Mouse (Mus musculus): ENCODE results near the gene Phf23. TPM values are rescaled to one million over a fixed set of nuclear protein-coding genes. Genes with fewer than 3 reads are reported as not detected.

Gene Phf23
- polyA plus RNA-seq, 1 experiment from 2014 or later = 49.4 TPM

- DNase-seq (ENCODE audit: low spot score) (peak; percentile 99), ATAC-seq (peak; percentile 92)
- peak overlapping the region; percentile 98 for H3K27ac ChIP-seq (ENCODE audit: low read depth, low read length)
- H3K4me1 ChIP-seq (ENCODE audit: control insufficient read depth, insufficient read depth, low read length) = peaks cover 53% of the 10 kb centered on the region
- peak overlapping the region; percentile 59 for H3K4me2 ChIP-seq (ENCODE audit: low read length)
- H3K4me3 ChIP-seq (ENCODE audit: low read depth, low read length) = peak overlapping the region; percentile 31
- H3K9ac ChIP-seq (ENCODE audit: low read length) = peak overlapping the region; percentile 59
- under 1% methylated on average over 20 of the region's 20 CpGs for WGBS
- no peaks in the 10 kb centered on the region for H3K9me3 ChIP-seq (replicated peaks; ENCODE audit: control insufficient read depth, low read length)
- peaks cover 39% of the 10 kb centered on the region for H3K36me3 ChIP-seq (ENCODE audit: control insufficient read depth, insufficient read depth, low read length)
- no peaks in the 10 kb centered on the region for H3K27me3 ChIP-seq (replicated peaks; ENCODE audit: control insufficient read depth, insufficient read depth, low read length)
Measured at GRCm38 (mm10) chr11:70029130-70029801, 33.7 kb downstream of the Phf23 start.

GRCm38 (mm10) chr11:70029829-70030550 lies 34.4 kb downstream of the Phf23 start:
- H3K27ac ChIP-seq (ENCODE audit: low read depth, low read length) = peak overlapping the region; percentile 98
- H3K4me1 ChIP-seq (ENCODE audit: control insufficient read depth, insufficient read depth, low read length) = peaks cover 48% of the 10 kb centered on the region
- no peaks in the 10 kb centered on the region for H3K9me3 ChIP-seq (replicated peaks; ENCODE audit: control insufficient read depth, low read length)
- H3K27me3 ChIP-seq (replicated peaks; ENCODE audit: control insufficient read depth, insufficient read depth, low read length) = no peaks in the 10 kb centered on the region
- peak overlapping the region; percentile 31 for H3K4me3 ChIP-seq (ENCODE audit: low read depth, low read length)
- peak; percentile 67 for ATAC-seq
- H3K36me3 ChIP-seq (ENCODE audit: control insufficient read depth, insufficient read depth, low read length) = peaks cover 43% of the 10 kb centered on the region
- H3K4me2 ChIP-seq (ENCODE audit: low read length) = peak overlapping the region; percentile 59
- DNase-seq (ENCODE audit: low spot score) = peak; percentile 76
- WGBS = 22% methylated on average over 11 of the region's 11 CpGs
- H3K9ac ChIP-seq (ENCODE audit: low read length) = peak overlapping the region; percentile 59

GRCm38 (mm10) chr11:70030651-70031320 lies 35.2 kb downstream of the Phf23 start:
- peaks cover 43% of the 10 kb centered on the region for H3K4me1 ChIP-seq (ENCODE audit: control insufficient read depth, insufficient read depth, low read length)
- H3K27ac ChIP-seq (ENCODE audit: low read depth, low read length) = peak overlapping the region; percentile 98
- H3K9me3 ChIP-seq (replicated peaks; ENCODE audit: control insufficient read depth, low read length) = no peaks in the 10 kb centered on the region
- peaks cover 43% of the 10 kb centered on the region for H3K36me3 ChIP-seq (ENCODE audit: control insufficient read depth, insufficient read depth, low read length)
- DNase-seq (ENCODE audit: low spot score) = no peak
- WGBS = 93% methylated on average over 28 of the region's 28 CpGs
- peak overlapping the region; percentile 59 for H3K4me2 ChIP-seq (ENCODE audit: low read length)
- peak overlapping the region; percentile 59 for H3K9ac ChIP-seq (ENCODE audit: low read length)
- H3K27me3 ChIP-seq (replicated peaks; ENCODE audit: control insufficient read depth, insufficient read depth, low read length) = no peaks in the 10 kb centered on the region
- no peak for ATAC-seq
- peak overlapping the region; percentile 31 for H3K4me3 ChIP-seq (ENCODE audit: low read depth, low read length)

GRCm38 (mm10) chr11:70031321-70031670 lies 35.7 kb downstream of the Phf23 start:
- no peaks in the 10 kb centered on the region for H3K27me3 ChIP-seq (replicated peaks; ENCODE audit: control insufficient read depth, insufficient read depth, low read length)
- 95% methylated on average over 11 of the region's 11 CpGs for WGBS
- no peak for ATAC-seq
- H3K27ac ChIP-seq (ENCODE audit: low read depth, low read length) = no peak overlapping the region
- H3K9ac ChIP-seq (ENCODE audit: low read length) = no peak overlapping the region
- no peak for DNase-seq (ENCODE audit: low spot score)
- no peak overlapping the region for H3K4me3 ChIP-seq (ENCODE audit: low read depth, low read length)
- H3K4me1 ChIP-seq (ENCODE audit: control insufficient read depth, insufficient read depth, low read length) = peaks cover 38% of the 10 kb centered on the region
- peaks cover 43% of the 10 kb centered on the region for H3K36me3 ChIP-seq (ENCODE audit: control insufficient read depth, insufficient read depth, low read length)
- H3K9me3 ChIP-seq (replicated peaks; ENCODE audit: control insufficient read depth, low read length) = no peaks in the 10 kb centered on the region
- no peak overlapping the region for H3K4me2 ChIP-seq (ENCODE audit: low read length)

- DNase-seq (ENCODE audit: low spot score) (no peak), ATAC-seq (no peak)
- WGBS = 79% methylated on average over 7 of the region's 7 CpGs
- no peak overlapping the region for H3K9ac ChIP-seq (ENCODE audit: low read length)
- H3K27me3 ChIP-seq (replicated peaks; ENCODE audit: control insufficient read depth, insufficient read depth, low read length) = no peaks in the 10 kb centered on the region
- no peaks in the 10 kb centered on the region for H3K4me1 ChIP-seq (ENCODE audit: control insufficient read depth, insufficient read depth, low read length)
- no peaks in the 10 kb centered on the region for H3K9me3 ChIP-seq (replicated peaks; ENCODE audit: control insufficient read depth, low read length)
- no peak overlapping the region for H3K4me2 ChIP-seq (ENCODE audit: low read length)
- H3K4me3 ChIP-seq (ENCODE audit: low read depth, low read length) = no peak overlapping the region
- H3K36me3 ChIP-seq (ENCODE audit: control insufficient read depth, insufficient read depth, low read length) = peaks cover 71% of the 10 kb centered on the region
- H3K27ac ChIP-seq (ENCODE audit: low read depth, low read length) = no peak overlapping the region
Measured at GRCm38 (mm10) chr11:70038174-70038573, 42.6 kb downstream of the Phf23 start.

- ATAC-seq (no peak), DNase-seq (ENCODE audit: low spot score) (no peak)
- no peak overlapping the region for H3K27ac ChIP-seq (ENCODE audit: low read depth, low read length)
- peaks cover 71% of the 10 kb centered on the region for H3K36me3 ChIP-seq (ENCODE audit: control insufficient read depth, insufficient read depth, low read length)
- H3K4me1 ChIP-seq (ENCODE audit: control insufficient read depth, insufficient read depth, low read length) = no peaks in the 10 kb centered on the region
- no peaks in the 10 kb centered on the region for H3K27me3 ChIP-seq (replicated peaks; ENCODE audit: control insufficient read depth, insufficient read depth, low read length)
- WGBS = 91% methylated on average over 10 of the region's 10 CpGs
- no peak overlapping the region for H3K4me2 ChIP-seq (ENCODE audit: low read length)
- H3K9ac ChIP-seq (ENCODE audit: low read length) = no peak overlapping the region
- H3K4me3 ChIP-seq (ENCODE audit: low read depth, low read length) = no peak overlapping the region
- no peaks in the 10 kb centered on the region for H3K9me3 ChIP-seq (replicated peaks; ENCODE audit: control insufficient read depth, low read length)
Measured at GRCm38 (mm10) chr11:70039631-70040030, 44.1 kb downstream of the Phf23 start.

GRCm38 (mm10) chr11:70040184-70040583 lies 44.6 kb downstream of the Phf23 start:
- Histone ChIP-seq H3K4me1 (ENCODE audit: control insufficient read depth, insufficient read depth, low read length) (no peaks in the 10 kb centered on the region), H3K27me3 (replicated peaks; ENCODE audit: control insufficient read depth, insufficient read depth, low read length) (no peaks in the 10 kb centered on the region), H3K27ac (ENCODE audit: low read depth, low read length) (no peak overlapping the region), H3K9ac (ENCODE audit: low read length) (no peak overlapping the region), H3K4me3 (ENCODE audit: low read depth, low read length) (no peak overlapping the region), H3K36me3 (ENCODE audit: control insufficient read depth, insufficient read depth, low read length) (peaks cover 76% of the 10 kb centered on the region), H3K9me3 (replicated peaks; ENCODE audit: control insufficient read depth, low read length) (no peaks in the 10 kb centered on the region), H3K4me2 (ENCODE audit: low read length) (no peak overlapping the region)
- 92% methylated on average over 7 of the region's 7 CpGs for WGBS
- DNase-seq (ENCODE audit: low spot score) (no peak), ATAC-seq (no peak)

GRCm38 (mm10) chr11:70042309-70043085 lies 46.9 kb downstream of the Phf23 start:
- Histone ChIP-seq H3K4me2 (ENCODE audit: low read length) (no peak overlapping the region), H3K9ac (ENCODE audit: low read length) (no peak overlapping the region), H3K27ac (ENCODE audit: low read depth, low read length) (no peak overlapping the region), H3K9me3 (replicated peaks; ENCODE audit: control insufficient read depth, low read length) (no peaks in the 10 kb centered on the region), H3K4me1 (ENCODE audit: control insufficient read depth, insufficient read depth, low read length) (no peaks in the 10 kb centered on the region), H3K4me3 (ENCODE audit: low read depth, low read length) (no peak overlapping the region), H3K27me3 (replicated peaks; ENCODE audit: control insufficient read depth, insufficient read depth, low read length) (no peaks in the 10 kb centered on the region), H3K36me3 (ENCODE audit: control insufficient read depth, insufficient read depth, low read length) (peaks cover 78% of the 10 kb centered on the region)
- no peak for DNase-seq (ENCODE audit: low spot score)
- 90% methylated on average over 23 of the region's 23 CpGs for WGBS
- ATAC-seq = no peak

Measured in forebrain, embryonic 14.5 days (tissue).